Mouse (Mus musculus): ENCODE data around the gene Lbh. TPM values are rescaled to one million over a fixed set of nuclear protein-coding genes. Genes with fewer than 3 reads are reported as not detected.

Lbh gene
- total RNA-seq, 2 experiments from 2014 or later: 48.7 to 50.4 TPM

DNA sequence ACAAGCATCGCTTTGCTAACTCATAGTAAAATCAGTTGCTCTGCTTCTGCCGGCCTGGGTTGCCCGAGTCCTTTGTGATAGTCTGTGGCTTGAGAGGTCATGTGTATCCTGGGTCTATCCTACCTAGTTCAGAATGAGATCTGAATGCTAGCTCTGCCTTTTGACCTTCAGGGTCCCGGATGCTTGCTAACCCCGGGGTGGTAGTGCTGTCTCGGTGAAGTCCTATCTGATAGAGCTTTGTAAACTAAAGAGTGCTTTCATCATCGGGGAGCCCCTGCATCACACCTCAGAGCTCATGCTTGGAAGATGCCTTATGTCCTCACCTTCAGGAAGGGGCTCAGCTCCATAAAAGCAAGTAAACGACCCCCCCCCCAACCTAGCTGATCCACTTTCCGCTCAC lies 19.1 kb downstream of the Lbh start:
- ATAC-seq (ENCODE audit: poor library complexity, severe bottlenecking): no peak

DNA sequence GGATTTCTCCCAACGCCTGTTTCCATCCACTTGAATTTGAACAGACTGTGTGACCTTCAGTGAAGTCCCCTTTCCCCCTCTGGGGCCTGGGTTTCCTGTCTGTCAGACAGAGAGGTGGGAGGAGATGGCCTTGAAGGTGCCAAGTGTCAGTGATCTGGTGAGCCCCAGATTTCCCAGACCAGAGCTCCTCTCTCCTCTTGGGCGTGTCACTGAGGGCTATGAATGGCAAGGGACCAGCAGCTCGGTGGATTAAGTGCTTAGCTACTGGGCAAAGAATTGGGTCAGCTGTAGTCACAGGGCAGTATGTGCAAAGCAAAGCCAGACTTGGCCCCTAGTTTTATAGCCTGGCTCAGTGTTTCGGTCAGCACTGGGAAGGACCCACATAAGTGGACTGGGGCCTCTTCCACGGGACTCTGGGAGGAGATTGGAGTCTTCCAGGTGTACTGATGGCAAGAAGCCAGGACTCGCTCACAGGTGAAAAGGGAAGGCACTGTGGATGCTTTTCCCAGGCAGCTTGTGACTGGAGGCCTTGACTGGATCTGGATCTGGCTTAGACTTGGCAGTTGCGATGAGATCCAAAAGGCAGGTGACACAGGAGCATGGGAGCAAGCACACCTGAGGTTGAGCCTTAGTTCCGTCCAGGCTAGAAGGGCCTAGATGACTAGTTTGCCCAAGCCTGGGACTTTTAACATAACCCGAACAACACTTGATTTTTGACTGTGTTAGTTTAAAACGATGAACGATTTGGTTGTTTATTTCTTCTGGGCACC lies 20.1 kb downstream of the Lbh start:
- ATAC-seq (ENCODE audit: poor library complexity, severe bottlenecking): no peak

DNA sequence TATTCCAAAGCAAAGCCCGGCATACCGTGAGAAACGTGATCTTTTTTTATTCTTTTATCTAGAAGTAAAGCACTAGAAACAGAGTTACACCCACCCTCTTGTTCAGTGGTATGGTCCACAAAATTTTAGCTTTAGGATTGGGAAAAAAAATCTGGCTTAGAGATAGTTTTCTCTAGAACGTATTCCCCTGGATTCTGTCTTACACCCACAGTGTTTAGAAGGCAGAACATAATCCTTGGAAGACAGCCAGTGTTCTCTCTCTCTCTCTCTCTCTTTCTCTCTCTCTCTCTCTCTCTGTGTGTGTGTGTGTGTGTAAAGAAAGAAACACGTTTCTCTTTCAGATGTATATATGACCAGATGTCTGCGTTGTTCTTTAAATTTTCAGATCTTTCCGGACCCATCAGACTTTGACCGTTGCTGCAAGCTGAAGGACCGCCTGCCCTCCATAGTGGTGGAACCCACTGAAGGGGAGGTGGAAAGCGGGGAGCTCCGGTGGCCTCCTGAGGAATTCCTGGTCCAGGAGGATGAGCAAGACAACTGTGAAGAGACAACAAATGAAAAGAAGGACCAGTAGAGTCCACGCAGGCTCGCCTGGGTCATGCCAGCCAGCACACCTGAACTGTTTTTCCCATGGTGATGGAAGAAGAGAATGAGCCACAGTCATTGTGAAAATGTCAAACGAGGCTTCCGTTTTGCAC lies 20.9 kb downstream of the Lbh start:
- ATAC-seq (ENCODE audit: poor library complexity, severe bottlenecking): no peak

DNA sequence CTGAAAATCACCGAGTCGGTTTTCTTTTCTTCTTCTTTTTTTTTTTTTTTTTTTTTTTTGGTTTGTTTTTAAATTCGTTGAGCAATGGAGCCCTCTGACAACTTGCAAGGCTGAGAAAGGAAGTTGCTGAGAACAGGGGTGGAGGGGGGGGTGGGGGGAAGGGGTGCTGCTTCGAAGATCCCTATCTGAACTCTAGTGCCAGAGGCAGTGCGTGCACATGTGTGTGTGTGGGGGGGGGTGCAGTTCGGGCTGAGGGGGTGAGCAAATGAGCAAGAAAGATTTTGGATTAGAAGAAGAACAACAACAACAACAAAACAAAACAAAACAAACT lies 21.4 kb downstream of the Lbh start:
- ATAC-seq (ENCODE audit: poor library complexity, severe bottlenecking): peak; percentile 78

DNA sequence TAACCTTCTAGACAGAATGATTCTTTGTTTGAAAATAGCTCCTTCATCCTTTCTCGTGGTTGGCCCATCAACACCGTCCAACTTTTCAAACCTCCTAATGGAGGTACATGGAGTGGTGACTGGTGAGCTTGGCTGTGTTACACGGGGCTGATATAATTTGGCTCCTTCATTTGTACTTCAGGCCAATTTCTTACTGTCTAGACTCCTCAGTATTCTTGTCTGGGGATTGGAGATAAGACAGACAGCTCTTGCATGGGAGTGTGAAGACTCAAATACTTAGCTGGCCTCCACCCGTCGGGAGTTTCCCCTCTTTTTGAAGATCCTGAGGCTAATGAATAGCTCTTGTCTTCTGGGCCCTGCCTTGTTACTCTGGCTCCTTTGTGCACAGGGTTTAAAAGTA lies 26.3 kb downstream of the Lbh start:
- ATAC-seq (ENCODE audit: poor library complexity, severe bottlenecking): no peak

DNA sequence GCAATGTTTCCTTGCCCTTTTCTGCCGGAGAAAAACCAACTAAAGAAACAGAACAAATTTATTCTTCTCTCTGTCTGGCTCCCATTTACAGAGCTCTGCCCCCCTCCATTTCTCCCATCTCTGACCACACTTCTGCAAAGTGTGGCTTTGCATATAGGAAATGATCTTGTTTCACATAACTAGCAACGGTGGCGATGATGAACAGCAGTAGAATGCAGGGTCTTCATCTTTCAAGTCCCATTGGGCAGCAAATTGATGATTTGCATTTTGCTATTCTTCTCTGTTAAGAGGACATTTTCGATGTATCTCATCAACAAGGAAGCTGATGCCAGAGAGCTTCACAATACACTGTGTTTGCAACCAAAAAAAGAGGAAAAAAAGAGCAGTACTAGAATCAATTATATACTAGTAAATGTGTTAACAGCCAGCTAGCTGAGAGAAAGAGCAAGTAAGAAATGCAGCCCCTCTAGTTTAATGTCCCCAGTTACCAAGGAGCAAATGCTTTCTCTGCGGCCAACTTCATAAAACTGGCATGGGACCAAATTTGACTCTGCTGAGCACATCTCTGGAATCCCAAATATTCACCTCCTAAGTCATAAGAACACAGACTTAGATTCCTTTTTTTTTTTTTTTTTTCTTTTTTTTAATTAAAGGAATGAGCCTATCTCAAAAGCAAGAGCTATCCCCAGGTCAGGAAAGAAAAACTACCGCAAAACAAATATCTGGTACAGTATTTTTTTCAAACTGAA lies 29.2 kb downstream of the Lbh start:
- ATAC-seq (ENCODE audit: poor library complexity, severe bottlenecking): peak; percentile 33; the same call in 1 of the 2 replicates

DNA sequence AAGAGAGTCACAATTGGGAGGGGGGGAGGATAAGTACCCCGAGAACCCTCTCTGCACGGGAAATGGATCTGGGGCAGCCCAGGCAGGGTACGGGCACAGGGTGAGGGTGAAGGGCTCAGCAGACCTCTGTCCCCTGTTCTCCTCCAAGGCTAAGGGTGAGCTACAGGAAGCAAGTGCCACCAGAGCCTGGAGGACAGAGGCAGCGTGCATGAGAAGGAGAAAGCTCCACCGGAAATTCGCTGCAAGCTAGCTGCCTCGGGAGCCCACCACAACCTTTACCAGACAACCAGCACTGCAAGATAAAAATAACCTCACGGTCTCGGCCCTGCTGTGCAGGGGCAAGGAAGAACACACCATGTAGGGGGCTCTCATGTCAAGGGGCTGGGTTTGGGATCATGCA lies 30.0 kb downstream of the Lbh start:
- ATAC-seq (ENCODE audit: poor library complexity, severe bottlenecking): peak; percentile 37

DNA sequence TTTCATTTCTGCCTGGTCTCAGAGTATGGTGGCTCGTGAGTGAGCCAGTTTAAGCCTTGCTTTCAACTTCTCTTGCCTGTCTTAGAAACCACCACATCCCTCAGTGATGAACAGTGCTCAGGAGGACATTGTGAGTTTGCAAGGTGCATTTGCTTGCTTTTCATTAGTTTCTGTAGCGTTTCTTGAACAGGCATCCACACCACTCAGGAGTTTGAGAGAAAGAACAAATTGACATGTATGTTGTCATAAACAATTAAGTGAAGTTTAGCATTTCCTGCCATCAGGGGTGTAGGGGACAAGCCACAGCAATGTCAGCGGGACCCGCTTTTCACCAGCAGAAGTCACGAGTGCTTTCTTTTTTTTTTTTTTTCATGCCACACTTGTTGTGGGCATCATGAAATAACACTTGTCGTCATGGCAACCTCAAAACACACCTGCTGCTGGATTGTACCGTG lies 31.2 kb downstream of the Lbh start:
- ATAC-seq (ENCODE audit: poor library complexity, severe bottlenecking): peak; percentile 17

DNA sequence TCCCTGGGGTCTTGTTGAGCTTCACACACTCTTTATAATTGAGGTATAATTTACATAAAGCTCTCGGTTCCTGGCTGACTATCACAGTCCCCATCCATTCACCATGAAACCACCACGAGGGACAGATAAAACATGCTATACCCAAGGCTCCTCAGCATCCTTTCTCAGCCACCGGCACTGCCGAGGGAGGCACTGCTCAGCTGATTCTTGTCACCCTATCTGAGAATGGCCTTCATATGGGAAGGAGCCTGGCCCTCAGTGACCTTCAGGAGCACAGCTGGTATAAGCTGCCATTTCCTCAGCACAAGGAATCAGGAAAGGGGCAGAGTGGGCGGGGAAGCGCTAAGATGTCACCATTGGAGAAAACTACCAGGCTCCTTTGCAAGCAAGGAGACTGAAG lies 33.2 kb downstream of the Lbh start:
- no peak for ATAC-seq (ENCODE audit: poor library complexity, severe bottlenecking)

DNA sequence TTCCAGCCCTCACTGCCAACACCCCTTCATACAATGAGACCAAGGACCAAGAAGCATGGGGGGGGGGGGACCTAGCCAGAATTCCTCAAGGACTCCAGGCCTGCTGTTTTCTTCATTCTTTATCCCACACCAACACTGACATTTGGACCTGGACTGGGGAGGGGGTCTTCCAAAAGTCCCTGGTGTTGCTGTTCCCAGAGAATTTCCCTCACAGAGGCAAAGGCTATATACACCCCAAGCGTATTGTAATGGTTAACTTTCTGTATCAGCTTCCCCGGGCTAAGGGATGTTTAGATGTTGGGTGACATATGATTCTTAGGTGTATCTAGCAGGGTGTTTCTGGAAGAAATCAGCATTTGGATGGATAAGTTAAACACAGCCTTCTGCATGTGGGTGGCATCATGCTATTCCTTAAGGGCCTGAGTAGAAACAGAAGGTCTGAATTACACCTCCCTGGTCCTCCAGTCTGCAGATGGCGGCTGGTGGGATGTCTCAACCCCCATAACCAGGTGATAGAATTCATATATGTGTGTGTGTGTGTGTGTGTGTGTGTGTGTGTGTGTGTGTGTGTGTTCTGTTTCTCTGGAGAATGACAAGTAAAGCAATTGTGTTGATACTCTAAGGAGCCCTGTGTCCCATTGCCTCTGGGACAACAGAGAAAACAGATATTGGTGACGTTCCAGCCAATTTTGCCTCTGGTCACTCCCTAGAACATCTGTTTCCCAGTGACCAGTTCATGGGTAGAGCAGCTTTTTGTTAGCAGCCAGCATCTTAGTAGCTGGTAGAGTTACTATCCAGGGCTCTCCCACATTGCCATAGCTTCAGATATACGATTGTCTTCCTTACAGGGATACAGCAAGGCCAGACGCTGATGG lies 35.9 kb downstream of the Lbh start:
- no peak for ATAC-seq (ENCODE audit: poor library complexity, severe bottlenecking)

DNA sequence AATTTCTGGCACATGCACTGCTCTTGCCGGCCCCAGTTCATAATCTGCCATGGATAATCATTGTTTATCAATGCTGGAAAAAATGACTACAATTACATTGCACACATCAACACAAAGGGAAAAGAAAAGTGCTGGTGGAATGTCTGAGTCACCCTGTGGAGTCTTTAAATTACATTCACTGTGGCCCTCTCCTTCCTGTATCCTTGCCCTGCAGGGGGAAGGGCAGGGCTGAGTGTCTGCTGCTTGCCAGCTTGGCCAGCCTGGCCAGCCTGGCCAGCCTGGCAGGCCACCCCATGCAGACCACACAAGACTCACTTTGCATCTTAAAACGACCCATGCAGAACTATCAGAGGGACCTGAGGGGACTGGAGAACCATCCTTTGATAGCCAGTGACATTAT lies 37.4 kb downstream of the Lbh start:
- ATAC-seq (ENCODE audit: poor library complexity, severe bottlenecking): peak; percentile 66

DNA sequence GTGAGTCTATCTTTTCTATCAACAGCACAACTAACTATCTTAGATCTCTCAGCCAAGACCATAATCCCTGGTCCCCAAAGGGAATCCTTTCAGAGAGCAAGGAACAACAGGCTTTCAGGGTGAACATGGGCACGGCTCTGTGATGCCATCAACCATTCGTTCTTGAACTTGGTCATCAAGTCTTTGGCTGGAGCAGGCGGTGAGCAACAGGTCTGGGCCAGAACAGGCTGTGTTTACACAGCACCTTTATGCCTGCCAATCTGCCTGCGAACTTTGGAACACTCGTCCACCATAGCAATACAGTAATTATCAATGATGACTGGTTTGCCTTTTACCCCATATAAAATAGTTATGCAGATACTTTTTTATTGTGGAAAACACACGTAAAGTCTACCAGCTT lies 38.9 kb downstream of the Lbh start:
- no peak for ATAC-seq (ENCODE audit: poor library complexity, severe bottlenecking)

DNA sequence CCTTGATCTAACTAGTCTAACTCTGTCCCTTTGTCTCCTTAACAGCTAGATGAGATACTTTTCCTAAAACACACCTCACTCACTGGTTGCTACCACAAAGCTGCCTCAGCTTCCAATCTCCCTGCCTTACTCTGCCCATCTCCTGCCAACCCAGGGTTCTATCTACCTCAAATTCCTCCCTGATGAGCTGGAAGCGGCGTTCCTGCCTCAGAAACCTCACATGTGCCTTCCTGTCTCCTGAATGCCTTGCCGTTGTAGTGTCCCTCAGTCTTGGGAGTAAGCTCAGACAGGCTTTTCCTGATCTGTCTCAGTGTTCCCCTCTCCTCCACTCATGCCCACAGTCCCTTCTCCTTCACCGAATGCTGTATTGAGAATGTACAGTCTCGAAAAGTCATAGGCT lies 40.8 kb downstream of the Lbh start:
- ATAC-seq (ENCODE audit: poor library complexity, severe bottlenecking): no peak

DNA sequence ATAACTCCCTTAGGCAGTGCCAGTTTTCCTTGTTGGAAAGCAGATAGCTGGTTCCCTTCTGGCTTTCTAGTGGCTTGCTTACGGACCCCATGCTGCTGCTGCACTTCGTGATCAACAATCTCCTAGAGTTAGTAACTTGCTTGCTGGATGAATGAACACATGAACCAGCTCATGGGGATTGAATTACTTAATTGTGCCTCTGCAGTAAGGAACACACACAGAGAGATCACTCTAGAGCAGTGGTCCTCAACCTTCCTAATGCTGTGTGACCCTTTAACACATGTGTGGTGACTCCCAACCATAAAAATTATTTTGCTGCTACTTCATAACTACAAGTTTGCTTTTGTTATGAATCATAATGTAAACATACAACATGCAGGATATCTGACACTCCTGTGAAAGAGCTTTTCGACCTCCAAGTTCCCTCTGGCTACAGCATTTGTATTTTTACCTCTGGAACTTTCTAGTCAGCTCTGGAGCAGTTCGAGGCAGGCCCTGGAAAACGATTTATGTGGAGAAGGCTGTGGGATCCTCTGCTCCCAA lies 41.5 kb downstream of the Lbh start:
- ATAC-seq (ENCODE audit: poor library complexity, severe bottlenecking): no peak

DNA sequence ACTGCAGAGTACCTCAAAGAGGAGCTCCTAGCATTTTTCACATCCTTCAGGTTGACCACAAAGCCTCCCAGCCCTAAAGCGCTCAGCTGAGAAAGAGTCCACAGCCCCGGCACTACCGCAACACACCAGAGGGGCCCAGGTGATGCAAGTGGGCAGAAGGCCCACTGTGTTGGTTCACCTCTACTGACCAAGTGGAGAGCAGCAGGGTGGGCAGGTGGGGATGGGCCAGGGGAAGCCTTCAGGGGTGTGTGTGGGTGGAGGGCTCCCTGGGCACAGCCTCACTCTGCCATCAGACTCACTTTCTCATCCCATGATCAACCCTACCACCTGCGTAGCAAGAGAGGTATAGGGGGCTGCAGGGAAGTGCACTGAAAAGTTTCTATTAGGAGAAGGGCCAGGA lies 42.1 kb downstream of the Lbh start:
- ATAC-seq (ENCODE audit: poor library complexity, severe bottlenecking): no peak

DNA sequence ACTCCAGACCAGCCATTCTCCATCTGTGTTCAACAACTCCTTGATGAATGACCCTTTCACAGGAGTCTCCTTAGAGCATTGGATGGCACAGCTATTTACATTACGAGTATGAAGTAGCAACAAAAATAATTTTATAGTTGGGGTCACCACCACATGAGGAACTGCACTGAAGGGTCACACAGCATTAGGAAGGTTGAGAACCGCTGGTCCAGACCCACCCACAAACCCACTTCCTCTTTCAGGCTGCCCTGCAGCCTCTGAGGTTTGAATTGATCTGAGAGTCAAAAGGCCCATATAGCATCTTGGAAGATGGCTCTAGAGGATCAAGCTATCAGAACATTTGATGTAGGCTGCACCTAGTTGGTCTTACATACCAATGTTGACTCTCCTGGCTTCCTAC lies 42.8 kb downstream of the Lbh start:
- ATAC-seq (ENCODE audit: poor library complexity, severe bottlenecking): peak; percentile 91

DNA sequence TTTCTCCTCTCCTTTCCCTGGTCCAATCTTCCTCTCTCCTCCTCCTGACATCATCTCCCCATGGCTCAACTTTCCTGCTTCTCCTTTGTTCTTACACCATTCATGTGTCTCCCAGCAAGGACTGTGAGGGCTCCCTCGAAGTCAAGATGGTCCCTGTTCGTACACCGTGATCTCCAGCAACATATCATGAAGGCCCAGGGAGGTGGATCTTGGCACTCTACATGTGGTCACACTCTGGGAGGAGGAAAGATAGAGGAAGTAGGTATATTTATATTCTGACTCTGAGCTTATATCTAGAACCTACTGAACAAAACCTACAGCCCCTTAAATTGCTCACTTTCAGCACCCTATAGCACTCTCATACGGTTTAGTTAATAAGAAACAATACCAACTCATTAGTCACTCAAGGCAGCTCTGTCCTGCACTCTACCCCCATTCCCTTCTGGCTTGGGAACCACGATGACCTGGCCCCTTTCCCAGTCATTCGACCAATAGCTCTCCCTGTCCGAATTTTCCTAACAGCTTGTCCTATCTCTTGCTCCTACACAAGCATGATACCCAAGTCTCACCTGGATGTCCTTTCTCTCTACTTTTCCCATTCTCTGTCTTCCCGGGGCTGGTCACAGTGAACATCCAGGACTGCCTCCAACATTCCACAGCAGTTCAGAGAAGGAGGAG lies 44.0 kb downstream of the Lbh start:
- ATAC-seq (ENCODE audit: poor library complexity, severe bottlenecking): peak; percentile 38

DNA sequence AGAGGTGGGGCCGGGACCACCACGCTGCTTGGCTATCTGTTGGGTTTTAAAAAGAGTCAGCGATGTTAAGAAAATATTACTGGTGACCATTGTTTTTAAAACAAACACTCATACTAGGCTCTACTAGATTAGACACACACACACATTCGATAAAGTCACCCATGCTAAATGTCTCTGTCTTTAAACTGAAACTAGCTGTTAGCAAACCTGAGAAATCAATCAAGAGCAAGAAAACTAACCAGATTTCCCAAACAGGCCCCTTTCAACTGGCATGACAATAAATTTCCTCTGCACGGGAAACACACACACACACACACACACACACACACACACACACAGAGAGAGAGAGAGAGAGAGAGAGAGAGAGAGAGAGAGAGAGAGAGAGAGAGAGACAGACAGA lies 47.6 kb downstream of the Lbh start:
- ATAC-seq (ENCODE audit: poor library complexity, severe bottlenecking): no peak

DNA sequence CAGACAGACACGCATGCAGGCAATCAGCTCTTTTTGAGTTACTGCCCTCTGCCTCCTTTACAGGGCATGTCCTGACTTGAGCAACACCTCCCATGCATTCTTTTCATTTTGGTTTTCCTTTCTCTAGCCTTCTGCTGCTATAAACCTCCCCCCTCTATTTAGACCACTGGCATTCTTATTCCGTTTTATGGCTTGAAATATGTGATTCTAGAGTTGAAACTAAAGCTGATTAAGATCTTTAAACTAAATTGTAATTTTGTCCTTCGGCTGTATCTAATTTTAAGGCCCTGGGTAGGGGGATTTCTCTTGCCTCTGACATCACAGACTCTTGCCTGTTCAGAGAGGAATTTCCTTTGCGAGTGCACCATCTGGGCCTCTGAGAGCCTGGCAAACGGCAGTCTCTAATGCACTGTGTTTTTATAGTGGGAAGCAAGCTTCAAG lies 48.0 kb downstream of the Lbh start:
- no peak for ATAC-seq (ENCODE audit: poor library complexity, severe bottlenecking)

DNA sequence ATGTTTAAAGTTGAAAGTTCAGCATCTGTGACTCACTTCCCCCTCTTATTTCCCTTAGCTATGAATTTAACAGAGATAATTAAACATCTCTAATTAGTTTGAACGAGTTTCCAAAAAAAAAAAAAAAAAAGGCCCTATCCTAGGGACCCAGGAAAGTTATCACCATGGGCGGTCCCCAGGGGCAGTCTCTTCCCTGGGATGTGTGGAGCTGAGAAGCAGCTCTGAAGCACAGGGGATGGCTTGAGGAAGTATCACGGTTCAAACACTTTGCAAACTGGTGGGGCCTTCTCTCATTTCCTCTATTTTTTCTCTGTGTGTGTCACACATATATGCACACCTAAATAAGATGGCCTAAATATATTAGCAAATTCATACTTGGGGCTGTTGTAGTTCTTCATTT lies 48.8 kb downstream of the Lbh start:
- ATAC-seq (ENCODE audit: poor library complexity, severe bottlenecking): peak; percentile 88
